Mouse (Mus musculus) ES-Bruce4 (cell line): Measurements from ENCODE around the gene Fpr3.

Experiments used
- CTCF ChIP-seq: IDR thresholded peaks from one replicate; pipeline ENCODE4 v1.8.1; 2011; ENCODE audit warnings: low read depth, low read length
- EP300 ChIP-seq: IDR thresholded peaks from 2 replicates; pipeline ENCODE4 v1.6.1; 2011; ENCODE audit warnings: low read depth, low read length; ENCODE audit not compliant: insufficient read depth
- POLR2A ChIP-seq: IDR thresholded peaks from one replicate; pipeline ENCODE4 v1.8.1; 2011; ENCODE audit warnings: low read length; ENCODE audit not compliant: insufficient read depth

DNA sequence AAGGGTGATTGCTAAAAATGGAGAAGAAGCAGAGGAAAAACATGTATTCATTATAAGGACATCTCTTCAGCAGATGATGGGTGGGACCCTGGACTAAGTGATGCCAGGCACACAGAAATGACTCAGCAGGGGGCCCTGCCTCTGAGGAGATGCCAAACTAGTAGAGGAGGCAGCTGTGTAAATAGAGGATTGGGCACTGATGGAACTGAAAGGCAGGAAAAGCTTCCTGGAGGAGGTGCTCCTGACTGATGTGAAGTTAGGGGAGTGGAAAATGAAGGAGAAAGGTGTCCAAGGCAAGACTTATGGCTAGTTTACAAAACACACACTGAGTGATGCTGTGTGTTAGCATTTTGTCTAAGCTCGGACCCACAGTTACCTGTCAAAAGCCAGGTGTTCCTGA, 30.2 kb upstream of the Fpr3 start:
- TF ChIP-seq CTCF (no peak), POLR2A (no peak), EP300 (no peak)
